Mouse (Mus musculus) gastrocnemius, postnatal 25 days (tissue): ENCODE data around the gene Tep1. TPM values are rescaled to one million over a fixed set of nuclear protein-coding genes. Genes with fewer than 3 reads are reported as not detected.
"Not testable (repeated sequence)": the region's sequence is repeated elsewhere in the genome, so short reads cannot be mapped to it uniquely, and the experiment has no call there.

Experiments
- DNase-seq: peaks from one replicate; pipeline ENCODE4 v3.0.0; 2022
- total RNA-seq, 2 experiments: library from RNA; stranded (reverse); gene quantifications; 1 replicate in 1 of 2; 2 replicates in 1 of 2; pipeline ENCODE4 v1.2.3; 2021

The Tep1 gene
- total RNA-seq, 2 experiments from 2014 or later: 8.3 to 10.2 TPM

- no peak for DNase-seq
Observed at GRCm38 (mm10) chr14:50868211-50868610, 2.1 kb downstream of the Tep1 start.

GRCm38 (mm10) chr14:50866966-50867365 is 3.4 kb downstream of the Tep1 start:
- no peak for DNase-seq

- DNase-seq: not testable (repeated sequence)
Observed at GRCm38 (mm10) chr14:50865005-50865404, 5.4 kb downstream of the Tep1 start.

GRCm38 (mm10) chr14:50862641-50863040 is 7.7 kb downstream of the Tep1 start:
- no peak for DNase-seq

- DNase-seq: no peak
Observed at GRCm38 (mm10) chr14:50855788-50856187, 14.6 kb downstream of the Tep1 start.

- no peak for DNase-seq
Observed at GRCm38 (mm10) chr14:50837236-50837635, 33.1 kb downstream of the Tep1 start.

- DNase-seq: no peak
Observed at GRCm38 (mm10) chr14:50834435-50834834, 35.9 kb downstream of the Tep1 start.

- DNase-seq: no peak
Observed at GRCm38 (mm10) chr14:50833964-50834363, 36.4 kb downstream of the Tep1 start.

GRCm38 (mm10) chr14:50829878-50830277 is 40.5 kb downstream of the Tep1 start:
- no peak for DNase-seq

- no peak for DNase-seq
Observed at GRCm38 (mm10) chr14:50826579-50826978, 43.8 kb downstream of the Tep1 start.

- DNase-seq: no peak
Observed at GRCm38 (mm10) chr14:50824219-50824618, 46.1 kb downstream of the Tep1 start.

- DNase-seq: no peak
Observed at GRCm38 (mm10) chr14:50823240-50823639, 47.1 kb downstream of the Tep1 start.

- DNase-seq: no peak
Observed at GRCm38 (mm10) chr14:50813060-50813459, 57.3 kb downstream of the Tep1 start.

GRCm38 (mm10) chr14:50807487-50808072 is 62.8 kb downstream of the Tep1 start, which contains the start of the genes Ccnb1ip1 and Parp2:
TSS of gene Ccnb1ip1 (minus strand) at chr14:50807732.
TSS of gene Parp2 (plus strand) at chr14:50807841.
- peak; percentile 94 for DNase-seq

GRCm38 (mm10) chr14:50806469-50806868 is 63.9 kb downstream of the Tep1 start:
- DNase-seq: not testable (repeated sequence)

- DNase-seq: no peak
Observed at GRCm38 (mm10) chr14:50804683-50805082, 65.7 kb downstream of the Tep1 start.

- no peak for DNase-seq
Observed at GRCm38 (mm10) chr14:50802843-50803562, 67.4 kb downstream of the Tep1 start.

GRCm38 (mm10) chr14:50802441-50802840 is 67.9 kb downstream of the Tep1 start:
- no peak for DNase-seq

- no peak for DNase-seq
Observed at GRCm38 (mm10) chr14:50799502-50800259, 70.7 kb downstream of the Tep1 start.

GRCm38 (mm10) chr14:50798512-50798911 is 71.8 kb downstream of the Tep1 start:
- DNase-seq: no peak

- no peak for DNase-seq
Observed at GRCm38 (mm10) chr14:50796464-50796863, 73.9 kb downstream of the Tep1 start.

GRCm38 (mm10) chr14:50795965-50796364 is 74.4 kb downstream of the Tep1 start:
- no peak for DNase-seq
